Mouse (Mus musculus): ENCODE measurements around the gene Abca16. TPM values are rescaled to one million over a fixed set of nuclear protein-coding genes. Genes with fewer than 3 reads are reported as not detected.

The Abca16 gene
- polyA plus RNA-seq (2015; fragmentation: Nextera tagmentation; extraction: Ambion mirVana) = not detected in 2 replicates

DNA sequence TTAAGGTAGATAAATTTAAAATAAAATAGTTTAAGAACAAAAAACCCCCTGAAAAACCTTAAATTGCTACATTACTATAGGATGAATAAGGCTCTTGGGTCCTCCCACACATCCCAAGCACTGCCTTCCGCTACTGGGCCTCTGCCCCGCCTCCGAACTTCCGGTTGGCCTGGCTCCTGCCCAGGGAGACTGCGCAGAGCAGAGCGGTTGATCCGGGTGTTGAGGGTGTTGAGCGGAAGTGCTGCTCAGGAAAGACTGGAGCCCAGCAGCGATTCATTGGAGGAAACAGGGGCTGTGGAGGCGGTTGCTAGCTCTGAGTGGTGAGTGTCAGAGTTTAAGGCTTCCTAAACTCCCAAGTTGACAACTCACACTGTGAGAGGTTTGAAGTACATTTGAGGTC, at the start of gene Abca16:
Abca16 (plus strand) TSS at position 201 of the 400 bp plus-strand sequence.
- no peaks in the 10 kb centered on the region for H3K27me3 ChIP-seq
- H3K4me1 ChIP-seq (replicated peaks) = no peaks in the 10 kb centered on the region
- H3K27ac ChIP-seq (replicated peaks) = no peak within 1 kb of the TSS
- H3K9ac ChIP-seq = no peak within 1 kb of the TSS
- WGBS = 71% methylated on average over 10 of the region's 10 CpGs
- ATAC-seq (ENCODE audit: low read depth) = no peak
- no peak within 1 kb of the TSS for H3K4me2 ChIP-seq
- H3K9me3 ChIP-seq = no peaks in the 10 kb centered on the region
- no peaks in the 10 kb centered on the region for H3K36me3 ChIP-seq
- H3K4me3 ChIP-seq = no peak within 1 kb of the TSS

DNA sequence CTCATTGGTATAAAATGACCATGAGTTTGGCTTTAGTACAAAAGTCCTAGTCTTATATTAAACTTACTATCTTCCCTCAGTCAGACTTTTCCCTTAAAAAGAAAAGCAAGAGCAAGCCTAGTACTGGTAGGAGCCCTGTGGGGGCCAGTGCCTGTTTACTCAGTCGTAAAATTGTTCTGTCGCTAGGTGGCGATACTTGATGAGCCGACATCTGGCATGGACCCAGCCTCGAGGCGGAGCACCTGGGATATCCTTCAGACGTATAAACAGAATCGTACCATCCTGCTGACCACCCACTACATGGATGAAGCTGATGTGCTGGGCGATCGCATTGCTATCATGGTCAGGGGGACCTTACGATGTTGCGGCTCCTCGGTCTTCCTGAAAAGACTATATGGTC, 48.3 kb upstream of the Abca16 start:
- no peak overlapping the region for H3K4me2 ChIP-seq
- H3K4me3 ChIP-seq = no peak overlapping the region
- no peak overlapping the region for H3K9ac ChIP-seq
- no peaks in the 10 kb centered on the region for H3K27me3 ChIP-seq
- H3K27ac ChIP-seq (replicated peaks) = no peak overlapping the region
- H3K36me3 ChIP-seq = no peaks in the 10 kb centered on the region
- H3K9me3 ChIP-seq = no peaks in the 10 kb centered on the region
- no peak for ATAC-seq (ENCODE audit: low read depth)
- no peaks in the 10 kb centered on the region for H3K4me1 ChIP-seq (replicated peaks)
- 38% methylated on average over 13 of the region's 13 CpGs for WGBS

DNA sequence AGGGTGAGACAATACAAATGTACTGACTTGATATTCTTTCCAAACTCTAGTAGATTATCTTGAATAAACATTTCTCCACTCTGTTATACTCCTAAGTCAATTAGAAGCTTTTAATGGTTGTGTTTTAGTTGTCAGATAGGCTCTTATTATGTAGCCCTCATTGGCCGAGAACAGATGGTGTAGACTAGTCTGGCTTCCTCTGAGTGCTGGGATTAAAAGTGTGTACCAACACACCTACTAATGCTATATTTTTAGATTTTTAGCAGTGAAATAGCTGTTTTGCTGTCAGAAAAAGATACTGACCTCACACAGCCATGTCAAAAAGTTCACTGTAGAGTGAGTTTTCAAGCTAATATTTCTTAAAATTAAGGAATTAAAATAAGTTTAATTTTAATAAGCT, 2.9 kb downstream of the Abca16 start:
- Histone ChIP-seq H3K27me3 (no peaks in the 10 kb centered on the region), H3K36me3 (no peaks in the 10 kb centered on the region), H3K4me3 (no peak overlapping the region), H3K9ac (no peak overlapping the region), H3K4me1 (replicated peaks) (no peaks in the 10 kb centered on the region), H3K27ac (replicated peaks) (no peak overlapping the region), H3K9me3 (no peaks in the 10 kb centered on the region), H3K4me2 (no peak overlapping the region)
- 95% methylated on average over 1 of the region's 1 CpGs for WGBS
- no peak for ATAC-seq (ENCODE audit: low read depth)

DNA sequence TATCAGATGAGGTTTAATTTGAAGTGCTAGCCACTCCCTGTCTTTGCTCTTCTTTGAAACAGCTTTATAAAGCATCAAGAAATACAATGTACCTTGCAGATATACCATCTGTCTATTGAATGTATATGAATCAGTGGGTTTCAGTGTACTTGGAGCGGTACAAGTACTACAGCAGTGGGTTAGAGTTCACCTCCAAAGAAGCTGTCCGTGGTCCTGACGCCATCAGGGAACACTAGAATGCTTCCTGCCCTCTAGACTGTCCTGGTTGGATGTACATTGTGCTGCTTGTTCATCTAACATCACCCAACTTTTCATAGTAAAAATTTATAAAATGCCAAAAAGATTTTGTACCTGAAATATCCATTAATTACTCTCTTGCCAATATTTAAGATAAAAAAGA, 17.2 kb downstream of the Abca16 start:
- no peak for ATAC-seq (ENCODE audit: low read depth)
- 33% methylated on average over 3 of the region's 3 CpGs for WGBS
- H3K4me2 ChIP-seq = no peak overlapping the region

DNA sequence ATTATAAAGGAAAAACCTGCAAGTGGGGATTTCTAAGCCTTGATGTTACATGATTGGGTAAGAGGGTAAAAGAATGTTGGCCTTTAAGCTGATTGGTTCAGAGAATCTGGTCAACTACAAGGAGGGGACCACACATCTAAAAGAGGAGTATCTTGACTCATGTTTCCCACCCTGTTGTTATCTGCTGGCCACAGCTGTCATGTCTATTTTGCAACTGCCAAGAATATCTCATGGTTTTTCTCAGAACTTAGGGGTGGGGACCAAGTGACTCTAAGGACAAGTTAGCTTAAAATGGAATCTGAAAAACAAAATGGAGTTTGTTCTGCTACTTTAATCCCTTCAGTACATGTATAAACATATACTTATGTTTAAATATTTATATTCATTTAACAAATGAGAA, 22.0 kb downstream of the Abca16 start:
- ATAC-seq (ENCODE audit: low read depth) = no peak
- Histone ChIP-seq H3K9me3 (no peaks in the 10 kb centered on the region), H3K4me3 (no peak overlapping the region), H3K27me3 (no peaks in the 10 kb centered on the region), H3K4me1 (replicated peaks) (no peaks in the 10 kb centered on the region), H3K4me2 (no peak overlapping the region), H3K27ac (replicated peaks) (no peak overlapping the region), H3K9ac (no peak overlapping the region), H3K36me3 (no peaks in the 10 kb centered on the region)

More for the DNA sequence above, 17.2 kb downstream of the Abca16 start:
- H3K9ac ChIP-seq = no peak overlapping the region
- no peaks in the 10 kb centered on the region for H3K4me1 ChIP-seq (replicated peaks)
- no peak overlapping the region for H3K27ac ChIP-seq (replicated peaks)
- no peaks in the 10 kb centered on the region for H3K9me3 ChIP-seq
- H3K36me3 ChIP-seq = no peaks in the 10 kb centered on the region
- H3K27me3 ChIP-seq = no peaks in the 10 kb centered on the region
- H3K4me3 ChIP-seq = no peak overlapping the region

DNA sequence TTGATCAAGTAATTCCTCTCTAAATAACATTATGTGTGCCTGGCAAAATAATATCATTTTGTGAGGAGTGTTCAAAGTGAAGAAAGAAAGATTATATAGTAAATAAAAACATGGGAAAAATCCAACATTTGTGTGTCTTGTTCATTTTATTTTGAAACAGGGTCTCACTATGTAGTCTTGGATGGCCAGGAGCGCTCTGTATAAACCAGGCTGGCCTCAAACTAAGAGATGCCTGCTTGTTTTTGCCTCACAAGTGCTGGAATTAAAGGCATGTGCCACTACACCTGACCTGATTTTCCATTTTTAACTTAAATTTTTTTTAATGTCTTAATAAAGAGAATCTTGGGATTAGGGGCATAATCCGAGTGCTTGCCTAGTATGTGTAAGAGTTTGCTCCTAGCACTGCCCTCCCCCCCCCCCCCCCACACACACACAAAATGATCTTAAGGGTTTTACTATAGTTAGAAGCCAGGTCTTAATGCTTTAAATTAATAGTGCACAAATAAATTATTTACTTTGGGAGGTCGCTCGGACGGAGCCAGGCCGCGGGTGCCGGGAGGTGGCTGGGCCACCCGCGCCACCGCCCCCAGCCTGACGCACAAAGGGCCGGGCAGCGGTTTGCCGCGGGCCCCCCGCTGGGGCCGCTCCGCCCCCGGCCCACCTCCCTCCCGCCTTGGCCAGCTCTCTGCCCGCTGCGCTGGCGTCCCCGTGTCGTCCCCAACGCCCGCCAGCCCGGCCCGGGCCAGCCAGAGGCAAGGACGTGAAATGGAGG, 94.6 kb downstream of the Abca16 start:
- H3K9me3 ChIP-seq = 0 out of 2 replicates have a peak, but pooled peaks cover 3% of the 10 kb centered on the region
- H3K4me3 ChIP-seq = peak overlapping the region; percentile 45
- H3K4me2 ChIP-seq = peak overlapping the region; percentile 83
- 9% methylated on average over 31 of the region's 31 CpGs for WGBS
- ATAC-seq (ENCODE audit: low read depth) = peak; percentile 67
- no peak overlapping the region for H3K27ac ChIP-seq (replicated peaks)
- peak overlapping the region; percentile 72 for H3K9ac ChIP-seq
- 0 out of 2 replicates have a peak, but pooled peaks cover 4% of the 10 kb centered on the region for H3K4me1 ChIP-seq (replicated peaks)
- H3K36me3 ChIP-seq = no peaks in the 10 kb centered on the region
- H3K27me3 ChIP-seq = no peaks in the 10 kb centered on the region

DNA sequence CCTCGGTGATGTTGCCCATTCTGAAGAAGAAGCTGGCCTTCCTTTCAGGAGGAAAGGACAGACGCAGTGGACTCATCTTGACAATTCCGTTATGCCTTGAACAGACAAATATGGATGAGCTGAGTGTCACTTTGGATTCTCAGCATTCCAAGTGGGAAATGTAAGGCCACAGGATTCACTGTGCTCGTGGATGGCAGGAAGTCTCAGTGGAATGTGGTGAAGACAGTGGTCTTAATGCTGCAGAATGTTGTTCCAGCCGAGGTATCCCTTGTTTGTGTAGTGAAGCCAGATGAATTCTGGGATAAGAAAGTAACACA, 95.2 kb downstream of the Abca16 start:
- no peaks in the 10 kb centered on the region for H3K27me3 ChIP-seq
- no peak overlapping the region for H3K27ac ChIP-seq (replicated peaks)
- 0 out of 2 replicates have a peak, but pooled peaks cover 4% of the 10 kb centered on the region for H3K4me1 ChIP-seq (replicated peaks)
- no peak for ATAC-seq (ENCODE audit: low read depth)
- WGBS = 26% methylated on average over 5 of the region's 5 CpGs
- peak overlapping the region; percentile 72 for H3K9ac ChIP-seq
- peak overlapping the region; percentile 45 for H3K4me3 ChIP-seq
- no peaks in the 10 kb centered on the region for H3K36me3 ChIP-seq
- H3K9me3 ChIP-seq = 0 out of 2 replicates have a peak, but pooled peaks cover 3% of the 10 kb centered on the region
- peak overlapping the region; percentile 83 for H3K4me2 ChIP-seq

DNA sequence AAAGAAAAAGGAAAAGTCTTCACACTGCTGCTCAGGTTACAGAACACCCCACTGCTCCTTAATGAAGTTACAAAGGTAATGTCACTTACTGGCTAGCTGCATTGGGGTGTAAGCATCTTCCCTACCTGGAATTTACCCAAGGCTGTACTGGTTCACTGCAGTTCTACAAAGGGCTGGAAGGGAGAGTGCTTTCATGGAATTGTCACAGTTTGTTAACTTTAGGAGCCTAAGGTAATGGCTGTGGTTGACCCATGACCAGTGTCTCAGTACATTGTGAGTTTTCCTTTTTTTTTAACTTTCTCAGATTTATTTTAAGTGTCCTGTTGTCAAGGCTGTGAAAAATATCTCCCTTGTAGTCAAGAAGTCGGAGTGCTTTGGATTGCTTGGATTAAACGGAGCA, 125.4 kb downstream of the Abca16 start:
- Histone ChIP-seq H3K9me3 (no peaks in the 10 kb centered on the region), H3K4me2 (no peak overlapping the region), H3K4me1 (replicated peaks) (no peaks in the 10 kb centered on the region), H3K4me3 (no peak overlapping the region), H3K36me3 (no peaks in the 10 kb centered on the region), H3K27ac (replicated peaks) (no peak overlapping the region), H3K27me3 (no peaks in the 10 kb centered on the region), H3K9ac (no peak overlapping the region)
- no peak for ATAC-seq (ENCODE audit: low read depth)
- 77% methylated on average over 2 of the region's 2 CpGs for WGBS

DNA sequence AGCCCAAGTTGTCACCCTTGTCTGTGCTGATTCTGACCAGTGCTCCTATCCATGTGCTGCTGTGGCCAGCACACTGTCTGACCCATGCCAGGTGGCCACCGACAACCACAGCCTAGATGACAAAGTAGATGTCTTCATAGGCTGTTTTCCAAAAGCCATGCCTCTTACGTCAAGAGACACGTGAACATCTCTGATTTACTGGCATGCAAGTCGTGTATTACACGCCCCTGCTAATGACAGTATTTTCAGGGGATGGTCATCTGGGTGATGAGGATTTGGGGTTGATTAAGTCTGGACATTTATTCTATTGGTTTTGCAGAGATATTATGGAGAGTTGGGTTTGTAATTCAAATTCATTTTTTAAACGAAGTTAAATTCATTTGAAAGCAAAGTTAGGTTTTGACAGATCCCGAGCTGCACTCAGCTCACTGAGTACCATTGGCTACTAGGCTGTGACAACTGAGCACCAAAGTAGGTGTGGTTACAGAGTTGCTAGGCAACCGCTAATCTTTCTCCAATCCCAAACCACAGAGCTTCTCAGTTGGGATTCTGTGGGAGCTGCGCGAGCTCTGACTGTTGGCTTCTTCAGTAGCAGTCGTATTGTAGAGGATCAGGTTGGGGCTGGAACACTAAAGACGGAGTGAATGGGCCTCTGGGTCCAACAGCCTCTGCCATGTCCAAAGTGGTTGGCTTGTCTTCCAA, 143.2 kb downstream of the Abca16 start:
- Histone ChIP-seq H3K36me3 (no peaks in the 10 kb centered on the region), H3K4me2 (peak overlapping the region; percentile 45), H3K27ac (replicated peaks) (no peak overlapping the region), H3K27me3 (no peaks in the 10 kb centered on the region), H3K9ac (no peak overlapping the region), H3K9me3 (no peaks in the 10 kb centered on the region), H3K4me3 (peak overlapping the region; percentile 14), H3K4me1 (replicated peaks) (0 out of 2 replicates have a peak, but pooled peaks cover 6% of the 10 kb centered on the region)
- ATAC-seq (ENCODE audit: low read depth) = peak; percentile 71; the same call in 1 of the 2 replicates
- WGBS = 45% methylated on average over 12 of the region's 12 CpGs

DNA sequence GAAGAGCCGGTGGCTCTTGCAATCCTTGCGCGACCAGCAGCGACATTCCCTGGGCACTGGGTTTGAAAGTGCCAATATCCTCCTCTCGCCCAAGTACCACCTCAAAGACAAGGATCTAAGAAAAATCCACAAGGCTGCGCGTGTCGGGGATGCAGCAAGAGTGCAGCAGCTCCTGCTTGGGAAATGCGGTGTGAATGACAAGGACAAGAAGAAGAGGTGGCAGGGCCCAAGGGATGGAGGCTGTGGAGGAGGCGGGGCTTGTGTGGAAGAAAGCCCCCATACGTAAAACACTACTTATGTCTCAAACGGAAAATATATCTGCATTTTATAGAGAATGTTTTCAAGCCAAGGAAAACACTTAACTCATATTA, 143.7 kb downstream of the Abca16 start:
- Histone ChIP-seq H3K4me3 (peak overlapping the region; percentile 14), H3K27me3 (no peaks in the 10 kb centered on the region), H3K36me3 (no peaks in the 10 kb centered on the region), H3K9me3 (no peaks in the 10 kb centered on the region), H3K4me2 (peak overlapping the region; percentile 45), H3K4me1 (replicated peaks) (0 out of 2 replicates have a peak, but pooled peaks cover 6% of the 10 kb centered on the region), H3K27ac (replicated peaks) (no peak overlapping the region), H3K9ac (no peak overlapping the region)
- 54% methylated on average over 12 of the region's 12 CpGs for WGBS
- ATAC-seq (ENCODE audit: low read depth) = no peak

DNA sequence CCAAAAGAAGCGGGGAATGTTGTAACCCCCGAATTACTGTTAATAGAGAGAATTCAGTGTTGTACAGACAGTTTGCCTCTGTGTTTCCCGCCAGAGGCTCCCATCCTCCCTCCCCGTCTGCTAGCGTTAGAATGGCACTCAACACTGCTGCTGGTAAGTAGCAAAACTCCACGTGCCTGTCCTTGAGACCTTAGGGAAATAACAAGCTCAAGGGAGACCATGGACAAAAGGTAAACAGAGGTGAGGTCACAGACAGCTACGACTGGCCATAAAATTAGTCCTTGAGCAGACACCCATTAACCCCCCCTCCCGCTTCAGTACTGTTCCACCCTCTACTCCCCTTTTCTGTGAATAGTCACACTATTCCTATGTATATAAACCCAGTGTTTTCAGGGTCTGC, 157.9 kb downstream of the Abca16 start:
- H3K9ac ChIP-seq = no peak overlapping the region
- ATAC-seq (ENCODE audit: low read depth) = no peak
- no peaks in the 10 kb centered on the region for H3K27me3 ChIP-seq
- H3K36me3 ChIP-seq = no peaks in the 10 kb centered on the region
- no peaks in the 10 kb centered on the region for H3K4me1 ChIP-seq (replicated peaks)
- no peak overlapping the region for H3K4me3 ChIP-seq
- no peak overlapping the region for H3K27ac ChIP-seq (replicated peaks)
- WGBS = 71% methylated on average over 8 of the region's 8 CpGs
- no peak overlapping the region for H3K4me2 ChIP-seq
- no peaks in the 10 kb centered on the region for H3K9me3 ChIP-seq

DNA sequence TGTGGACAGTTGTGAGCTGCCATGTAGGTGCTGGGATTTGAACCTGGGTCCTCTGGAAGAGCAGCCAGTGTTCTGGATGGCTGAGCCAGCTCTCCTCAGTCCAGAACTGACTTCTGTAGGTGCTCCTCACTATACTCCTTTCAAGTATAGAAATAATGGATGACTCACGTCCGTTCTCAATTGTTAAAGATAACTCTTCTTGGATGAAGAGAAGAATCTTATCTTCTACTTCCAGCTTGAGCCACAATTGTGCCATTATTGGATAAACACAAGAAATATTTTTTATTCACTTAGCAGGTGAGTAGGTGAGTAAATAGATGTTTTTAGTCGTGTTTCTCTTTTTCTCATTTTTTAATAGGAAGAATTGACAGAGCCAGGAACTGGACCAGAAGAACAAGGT, 167.1 kb downstream of the Abca16 start:
- no peaks in the 10 kb centered on the region for H3K36me3 ChIP-seq
- no peak overlapping the region for H3K9ac ChIP-seq
- no peak overlapping the region for H3K4me2 ChIP-seq
- 82% methylated on average over 3 of the region's 3 CpGs for WGBS
- no peaks in the 10 kb centered on the region for H3K4me1 ChIP-seq (replicated peaks)
- no peaks in the 10 kb centered on the region for H3K27me3 ChIP-seq
- H3K9me3 ChIP-seq = no peaks in the 10 kb centered on the region
- H3K4me3 ChIP-seq = no peak overlapping the region
- H3K27ac ChIP-seq (replicated peaks) = no peak overlapping the region
- no peak for ATAC-seq (ENCODE audit: low read depth)
